Mouse (Mus musculus) retina, embryonic 14.5 days (tissue): ENCODE results near the gene 1700008O03Rik.

Experiments used
- DNase-seq: peaks from one replicate; pipeline ENCODE4 v3.0.0-alpha.2; 2015; ENCODE audit warnings: low spot score

The 1700008O03Rik gene

GRCm38 (mm10) chr7:44385720-44386119, at the start of gene 1700008O03Rik:
1700008O03Rik (minus strand) TSS chr7:44385820.
- no peak for DNase-seq

DNA sequence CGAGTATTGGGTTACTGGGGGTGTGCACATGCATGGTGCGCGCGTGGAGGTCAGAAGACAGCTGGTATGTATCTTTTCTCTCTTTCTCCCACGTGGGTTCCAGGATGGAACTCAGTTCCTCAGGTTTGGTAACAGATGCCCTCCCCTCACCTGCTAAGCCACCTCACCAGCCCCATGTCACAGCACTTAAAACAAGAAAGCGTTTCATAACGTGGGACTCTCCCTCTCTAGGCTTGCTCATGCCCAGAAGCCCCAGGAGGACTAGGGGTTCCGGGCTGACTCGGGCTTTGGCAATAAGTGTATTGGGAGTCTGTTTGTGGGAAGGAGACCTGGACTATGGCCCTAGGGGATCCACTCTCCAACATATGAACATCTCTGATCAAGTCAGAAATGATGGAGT, 48.5 kb upstream of the 1700008O03Rik start:
- DNase-seq: no peak

DNA sequence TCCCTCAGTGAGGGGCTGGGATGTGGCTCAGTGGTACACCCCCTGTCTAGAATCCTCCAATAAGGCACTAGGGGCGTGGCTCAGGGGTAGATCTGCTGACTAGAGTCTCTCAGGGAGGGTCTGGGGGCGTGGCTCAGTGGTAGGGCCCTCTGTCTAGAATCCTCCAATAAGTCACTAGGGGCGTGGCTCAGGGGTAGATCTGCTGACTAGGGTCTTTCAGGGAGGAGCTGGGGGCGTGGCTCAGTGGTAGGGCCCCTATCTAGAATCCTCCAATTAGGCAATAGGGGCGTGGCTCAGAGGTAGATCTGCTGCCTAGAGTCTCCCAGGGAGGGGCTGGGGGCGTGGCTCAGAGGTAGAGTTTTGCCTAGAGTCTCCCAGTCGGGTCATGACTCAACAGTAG, 47.8 kb upstream of the 1700008O03Rik start:
- DNase-seq: peak; percentile 79

- DNase-seq: no peak
Observed at GRCm38 (mm10) chr7:44432550-44432949, 46.9 kb upstream of the 1700008O03Rik start.

- peak; percentile 37 for DNase-seq
Observed at GRCm38 (mm10) chr7:44429534-44430488, 44.2 kb upstream of the 1700008O03Rik start.

- DNase-seq: peak; percentile 71
Observed at GRCm38 (mm10) chr7:44428968-44429521, 43.4 kb upstream of the 1700008O03Rik start, which contains the start of gene Lrrc4b. Lrrc4b (plus strand) TSS chr7:44429018.

- DNase-seq: peak; percentile 63
Observed at GRCm38 (mm10) chr7:44428171-44428950, 42.7 kb upstream of the 1700008O03Rik start.

DNA sequence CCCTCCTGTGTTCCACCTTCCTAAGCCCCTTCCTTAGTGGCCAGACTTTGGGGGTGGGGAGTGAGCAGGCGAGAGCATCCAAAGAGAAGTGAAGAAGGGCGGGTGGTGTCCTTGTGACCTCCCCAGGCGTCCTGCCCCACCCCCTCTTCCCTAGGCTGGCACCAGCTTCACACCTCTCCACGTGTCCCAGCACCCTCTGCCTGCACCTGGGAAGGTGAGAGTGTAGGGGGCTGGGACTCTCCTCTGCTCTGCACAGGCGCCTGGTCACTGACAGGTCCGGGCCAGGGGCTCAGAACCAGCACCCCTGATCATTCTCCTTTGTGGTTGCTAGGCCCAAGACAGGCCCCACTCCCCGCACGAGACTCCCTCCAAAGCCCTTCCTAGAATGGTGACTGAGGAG, 42.0 kb upstream of the 1700008O03Rik start:
- DNase-seq: no peak

- no peak for DNase-seq
Observed at GRCm38 (mm10) chr7:44413307-44413706, 27.7 kb upstream of the 1700008O03Rik start.

- DNase-seq: no peak
Observed at GRCm38 (mm10) chr7:44411144-44411543, 25.5 kb upstream of the 1700008O03Rik start.

DNA sequence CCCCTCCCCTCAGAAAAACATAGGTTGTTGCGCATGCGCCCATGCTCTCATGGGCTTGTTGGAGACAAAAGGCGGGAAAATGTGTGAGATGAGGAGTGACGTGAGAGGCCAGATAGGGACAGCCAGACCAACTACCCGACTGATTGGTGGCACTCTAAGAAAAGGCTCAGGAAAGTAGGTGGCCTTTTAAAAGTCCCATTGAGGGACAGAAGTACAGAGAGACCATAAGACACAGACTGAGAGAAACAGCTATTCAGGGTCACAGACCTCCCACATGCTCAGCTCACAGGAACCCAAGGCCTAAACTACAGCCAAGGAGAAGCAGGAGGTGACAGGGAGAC, 20.4 kb upstream of the 1700008O03Rik start:
- no peak for DNase-seq

GRCm38 (mm10) chr7:44405346-44406014, 19.9 kb upstream of the 1700008O03Rik start:
- peak; percentile 99 for DNase-seq

- DNase-seq: no peak
Observed at GRCm38 (mm10) chr7:44401673-44402072, 16.1 kb upstream of the 1700008O03Rik start.

- DNase-seq: peak; percentile 74
Observed at GRCm38 (mm10) chr7:44398570-44398969, 12.9 kb upstream of the 1700008O03Rik start.

GRCm38 (mm10) chr7:44393284-44393683, 7.7 kb upstream of the 1700008O03Rik start:
- no peak for DNase-seq

DNA sequence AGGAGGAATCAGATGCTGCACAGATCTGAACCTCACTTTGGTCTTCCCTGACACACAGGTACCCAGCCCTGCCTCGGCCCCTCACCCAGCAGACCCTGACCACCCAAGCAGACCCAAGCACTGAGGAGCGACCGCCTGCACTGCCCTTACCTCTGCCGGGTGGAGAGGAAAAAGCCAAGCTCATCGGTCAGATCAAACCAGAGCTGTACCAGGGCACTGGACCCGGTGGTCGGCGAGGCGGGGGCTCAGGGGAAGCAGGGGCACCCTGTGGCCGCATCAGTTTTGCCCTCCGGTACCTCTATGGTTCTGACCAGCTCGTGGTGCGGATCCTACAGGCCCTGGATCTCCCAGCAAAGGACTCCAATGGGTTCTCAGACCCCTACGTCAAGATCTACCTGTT, 6.7 kb upstream of the 1700008O03Rik start:
- no peak for DNase-seq

GRCm38 (mm10) chr7:44391831-44392230, 6.2 kb upstream of the 1700008O03Rik start:
- DNase-seq: no peak

- DNase-seq: no peak
Observed at GRCm38 (mm10) chr7:44384716-44385059, 932 bp downstream of the 1700008O03Rik start.

DNA sequence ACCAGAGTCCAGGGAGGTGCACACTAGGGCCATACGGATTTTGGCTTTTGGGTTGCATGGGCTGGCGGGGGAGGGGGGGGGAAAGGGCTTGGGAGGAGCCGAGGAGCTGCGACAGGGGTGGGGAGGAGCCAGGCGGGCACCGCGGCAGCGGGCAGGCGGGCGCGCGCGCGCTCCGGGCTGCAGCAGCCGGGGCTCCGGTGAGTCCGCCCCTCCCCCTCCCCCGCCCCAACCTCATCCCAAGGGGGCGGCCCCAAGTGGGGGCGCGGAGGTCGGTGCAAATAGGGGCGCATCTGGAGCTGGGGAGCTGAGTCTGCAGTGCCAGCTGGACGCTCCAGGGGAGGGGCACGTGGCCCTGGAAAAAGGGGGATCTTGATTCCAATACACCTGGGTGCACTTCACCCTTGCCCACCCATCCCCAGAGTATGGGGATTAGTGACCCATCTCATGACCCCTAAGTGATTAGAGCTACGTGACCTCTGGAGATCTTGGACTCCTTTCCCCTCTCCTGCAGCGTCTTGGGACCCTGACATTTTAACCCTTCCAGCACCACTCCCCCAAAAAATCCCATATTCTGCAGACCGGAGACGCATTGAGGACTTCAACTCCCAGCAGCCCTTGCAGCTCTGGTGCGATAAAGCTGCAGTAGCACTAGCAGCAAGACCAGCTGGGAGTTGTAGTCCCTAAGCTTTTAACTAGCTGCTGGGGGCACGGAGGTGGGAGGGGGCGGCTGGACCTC, 1.5 kb downstream of the 1700008O03Rik start, which contains the start of gene Syt3:
TSS of gene Syt3 (plus strand) at position 123 of the 736 bp plus-strand sequence.
- peak; percentile 82 for DNase-seq

GRCm38 (mm10) chr7:44382541-44382940, 3.1 kb downstream of the 1700008O03Rik start:
- DNase-seq: no peak

GRCm38 (mm10) chr7:44378290-44378689, 7.3 kb downstream of the 1700008O03Rik start:
- DNase-seq: no peak
